Comparison of ENCODE assay signal across 11 mouse cellular contexts in the genomic region with DNA sequence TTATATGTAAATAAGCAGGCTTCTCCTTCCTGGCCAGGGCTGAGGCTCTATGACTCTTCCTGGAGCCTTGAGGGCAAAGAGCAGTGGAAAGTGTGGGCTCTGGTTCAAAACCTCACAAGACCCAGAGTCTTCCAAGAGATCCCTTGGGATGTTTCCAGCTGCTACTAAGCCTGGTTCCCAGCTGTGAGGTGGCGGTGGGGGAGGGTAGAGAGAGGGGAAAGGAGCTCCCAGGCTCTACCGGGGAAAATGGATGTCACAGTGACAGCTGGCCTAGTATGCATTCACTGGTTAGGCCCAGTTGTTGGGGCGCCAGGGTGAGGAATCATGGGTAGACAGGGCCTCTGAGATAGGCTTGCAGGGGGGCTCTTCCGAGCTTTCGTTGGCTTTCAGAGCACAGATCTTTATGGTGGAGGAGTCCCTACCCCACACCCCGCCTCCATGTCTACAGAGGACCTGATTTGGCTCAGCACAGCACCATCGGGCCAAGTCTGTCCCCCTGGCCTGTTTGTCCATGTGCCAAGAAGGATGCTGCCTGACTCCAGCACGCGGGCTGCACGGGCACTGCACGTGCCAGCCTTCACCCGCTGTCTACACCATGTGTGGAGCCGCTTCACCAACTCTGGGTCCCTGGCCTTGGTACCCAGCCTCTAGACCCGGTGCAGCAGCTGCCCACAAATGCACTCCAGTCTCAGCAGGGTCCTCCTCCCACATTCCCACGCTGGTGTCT. TPM values are rescaled to one million over a fixed set of nuclear protein-coding genes. Genes with fewer than 3 reads are reported as not detected.
A peak's percentile ranks its signal among the peaks of the same experiment; 100 is the strongest.
DNase-seq lines count a peak whose midpoint lies in the region; ATAC-seq and TF ChIP-seq lines count a peak whose summit lies in the region.
"Had no signal": no experiment of that assay in that cellular context is flagged by ENCODE, and none has a peak within 500 bp of the region (broad histone marks: within the 10 kb centered on the region; RNA-seq: fewer than 3 reads in every experiment).

No protein-coding gene starts in this region.

- H3K9ac ChIP-seq in midbrain, embryonic 13.5 days (replicated peaks) = no peak overlapping the region
- no peak overlapping the region for H3K9ac ChIP-seq in midbrain, embryonic 11.5 days (ENCODE audit: low read length)
- no peak overlapping the region for H3K9ac ChIP-seq in limb, embryonic 14.5 days (ENCODE audit: low read depth, low read length, severe bottlenecking)
- no peak overlapping the region for H3K9ac ChIP-seq in forebrain, embryonic 11.5 days (ENCODE audit: low read length)
- H3K9ac ChIP-seq: midbrain, embryonic 12.5 days had no signal

- H3K36me3 ChIP-seq in midbrain, embryonic 13.5 days = no peaks in the 10 kb centered on the region
- no peaks in the 10 kb centered on the region for H3K36me3 ChIP-seq in midbrain, embryonic 11.5 days (ENCODE audit: control insufficient read depth, insufficient read depth, low read length)
- H3K36me3 ChIP-seq in hindbrain, embryonic 10.5 days = no peaks in the 10 kb centered on the region
- H3K36me3 ChIP-seq in limb, embryonic 14.5 days (ENCODE audit: control insufficient read depth, insufficient read depth, low read length) = no peaks in the 10 kb centered on the region
- H3K36me3 ChIP-seq in forebrain, embryonic 11.5 days (ENCODE audit: control insufficient read depth, insufficient read depth, low read length) = no peaks in the 10 kb centered on the region
- H3K36me3 ChIP-seq: midbrain, embryonic 12.5 days had no signal

- no peak for TF ChIP-seq CTCF in gastrocnemius, adult 2 months (IDR thresholded peaks at IDR 0.05)

- peak; percentile 21 for DNase-seq in gastrocnemius, postnatal 25 days
- DNase-seq in gastrocnemius, adult 2 months = no peak
- DNase-seq in midbrain, embryonic 11.5 days (ENCODE audit: low spot score, missing footprints) = no peak
- DNase-seq in hindbrain, embryonic 10.5 days (ENCODE audit: low spot score) = no peak
- peak; percentile 66 for DNase-seq in limb, embryonic 14.5 days (ENCODE audit: low spot score)
- DNase-seq in T-cell, adult 2 months (ENCODE audit: low spot score) = no peak
- DNase-seq in forebrain, embryonic 11.5 days (ENCODE audit: low spot score) = no peak

- H3K4me2 ChIP-seq in midbrain, embryonic 13.5 days (replicated peaks) = no peak overlapping the region
- no peak overlapping the region for H3K4me2 ChIP-seq in midbrain, embryonic 11.5 days
- H3K4me2 ChIP-seq in limb, embryonic 14.5 days (replicated peaks; ENCODE audit: low read depth, low read length, severe bottlenecking) = no peak overlapping the region
- H3K4me2 ChIP-seq in forebrain, embryonic 11.5 days (ENCODE audit: low read depth, low read length, severe bottlenecking) = no peak overlapping the region
- H3K4me2 ChIP-seq: midbrain, embryonic 12.5 days had no signal

- peaks cover 7% of the 10 kb centered on the region; the same call in 1 of the 2 replicates for H3K27me3 ChIP-seq in midbrain, embryonic 13.5 days
- H3K27me3 ChIP-seq in midbrain, embryonic 11.5 days (ENCODE audit: control insufficient read depth, insufficient read depth, low read length) = no peaks in the 10 kb centered on the region
- H3K27me3 ChIP-seq in hindbrain, embryonic 10.5 days (ENCODE audit: insufficient read depth, poor library complexity, severe bottlenecking) = peaks cover 38% of the 10 kb centered on the region
- H3K27me3 ChIP-seq in limb, embryonic 14.5 days (ENCODE audit: control insufficient read depth, insufficient read depth, low read length) = no peaks in the 10 kb centered on the region
- H3K27me3 ChIP-seq in forebrain, embryonic 11.5 days (ENCODE audit: control insufficient read depth, insufficient read depth, low read length) = no peaks in the 10 kb centered on the region; the same call in 1 of the 2 replicates

- intact Hi-C loops in gastrocnemius, adult 2 months (cut with DNase I) = loop anchor here (5.0 kb wide), 1 partner anchor 214 kb away; no protein-coding TSS in a partner anchor

- H3K4me1 ChIP-seq in midbrain, embryonic 13.5 days (replicated peaks) = peaks cover 26% of the 10 kb centered on the region
- H3K4me1 ChIP-seq in midbrain, embryonic 11.5 days (ENCODE audit: control insufficient read depth, insufficient read depth, low read length) = peaks cover 2% of the 10 kb centered on the region; the same call in 1 of the 2 replicates
- peaks cover 50% of the 10 kb centered on the region for H3K4me1 ChIP-seq in hindbrain, embryonic 10.5 days (replicated peaks)
- H3K4me1 ChIP-seq in limb, embryonic 14.5 days (ENCODE audit: control insufficient read depth, insufficient read depth, low read length) = peaks cover 11% of the 10 kb centered on the region; the same call in 1 of the 2 replicates
- H3K4me1 ChIP-seq in forebrain, embryonic 11.5 days (replicated peaks; ENCODE audit: control insufficient read depth, insufficient read depth, low read length) = peaks cover 2% of the 10 kb centered on the region; the same call in 1 of the 2 replicates

- H3K9me3 ChIP-seq in midbrain, embryonic 13.5 days = no peaks in the 10 kb centered on the region
- H3K9me3 ChIP-seq in midbrain, embryonic 11.5 days (ENCODE audit: control insufficient read depth, low read length) = no peaks in the 10 kb centered on the region
- H3K9me3 ChIP-seq in hindbrain, embryonic 10.5 days = no peaks in the 10 kb centered on the region
- no peaks in the 10 kb centered on the region for H3K9me3 ChIP-seq in limb, embryonic 14.5 days (ENCODE audit: control insufficient read depth, low read length)
- no peaks in the 10 kb centered on the region for H3K9me3 ChIP-seq in forebrain, embryonic 11.5 days (ENCODE audit: control insufficient read depth, low read length)
- H3K9me3 ChIP-seq: midbrain, embryonic 12.5 days had no signal

- TF ChIP-seq POLR2A in limb, embryonic 14.5 days (IDR thresholded peaks at IDR 0.05; ENCODE audit: borderline replicate concordance, extremely low read depth, insufficient read depth, insufficient read length) = no peak

- H3K4me3 ChIP-seq in gastrocnemius, adult 2 months = no peak overlapping the region
- H3K4me3 ChIP-seq in midbrain, embryonic 13.5 days (replicated peaks) = no peak overlapping the region
- H3K4me3 ChIP-seq in midbrain, embryonic 11.5 days (ENCODE audit: low read depth, low read length) = no peak overlapping the region
- no peak overlapping the region for H3K4me3 ChIP-seq in hindbrain, embryonic 10.5 days
- H3K4me3 ChIP-seq in limb, embryonic 14.5 days (replicated peaks; ENCODE audit: low read length) = no peak overlapping the region
- H3K4me3 ChIP-seq in forebrain, embryonic 11.5 days (ENCODE audit: low read depth, low read length) = no peak overlapping the region
- H3K4me3 ChIP-seq: midbrain, embryonic 12.5 days had no signal

- no peak overlapping the region for H3K27ac ChIP-seq in gastrocnemius, adult 2 months
- H3K27ac ChIP-seq in midbrain, embryonic 13.5 days = peak overlapping the region; percentile 44; the same call in 1 of the 2 replicates
- no peak overlapping the region for H3K27ac ChIP-seq in midbrain, embryonic 11.5 days (ENCODE audit: low read depth, low read length)
- peak overlapping the region; percentile 57; the same call in 1 of the 2 replicates for H3K27ac ChIP-seq in hindbrain, embryonic 10.5 days
- H3K27ac ChIP-seq in limb, embryonic 14.5 days (replicated peaks; ENCODE audit: low read depth, low read length) = no peak overlapping the region
- H3K27ac ChIP-seq in forebrain, embryonic 11.5 days (ENCODE audit: low read depth, low read length) = no peak overlapping the region
- H3K27ac ChIP-seq: midbrain, embryonic 12.5 days; stomach, postnatal 0 days had no signal

- WGBS in midbrain, embryonic 13.5 days = 73% methylated on average over 15 of the region's 15 CpGs
- 73% methylated on average over 15 of the region's 15 CpGs for WGBS in midbrain, embryonic 11.5 days
- WGBS in hindbrain, embryonic 10.5 days = 76% methylated on average over 15 of the region's 15 CpGs
- 71% methylated on average over 14 of the region's 15 CpGs for WGBS in limb, embryonic 14.5 days
- 78% methylated on average over 15 of the region's 15 CpGs for WGBS in forebrain, embryonic 11.5 days

- no peak for ATAC-seq in midbrain, embryonic 13.5 days
- no peak for ATAC-seq in midbrain, embryonic 11.5 days (ENCODE audit: low FRiP score)
- peak; percentile 72 for ATAC-seq in limb, embryonic 14.5 days (ENCODE audit: low FRiP score, low read depth)
- no peak for ATAC-seq in forebrain, embryonic 11.5 days (replicated peaks; ENCODE audit: low FRiP score)
- ATAC-seq: intestine, embryonic 16.5 days had no signal

RNA-seq across cellular contexts. Expression of a gene that starts 24.2 kb away (rescaled TPM):
- total RNA-seq in gastrocnemius, postnatal 25 days (2021) = under 1 TPM; 0.16 to 0.26 TPM
- under 1 TPM; 0.20 to 0.23 TPM for total RNA-seq in gastrocnemius, adult 2 months (2021)
- 1.2 and 1.9 TPM in 2 replicates for polyA plus RNA-seq in midbrain, embryonic 13.5 days (2015; fragmentation: Nextera tagmentation; extraction: Ambion mirVana)
- 0.20 and 0.37 TPM in 2 replicates for polyA plus RNA-seq in midbrain, embryonic 11.5 days (2014; fragmentation: Nextera tagmentation; extraction: Ambion mirVana)
- polyA plus RNA-seq in hindbrain, embryonic 10.5 days (2016; fragmentation: Nextera tagmentation; extraction: Ambion mirVana) = 0.46 and 0.75 TPM in 2 replicates
- polyA plus RNA-seq in limb, embryonic 14.5 days (2012; rRNA removed) = 1.9 and 2.4 TPM in 2 replicates
- 0.82 and 0.91 TPM in 2 replicates for polyA plus RNA-seq in limb, embryonic 14.5 days (2014; fragmentation: Nextera tagmentation; extraction: Ambion mirVana)
- polyA plus RNA-seq in forebrain, embryonic 11.5 days (2014; fragmentation: Nextera tagmentation; extraction: Ambion mirVana) = 0.25 and 0.28 TPM in 2 replicates

RNA-seq across cellular contexts. Expression of a gene that starts 49.0 kb away (rescaled TPM):
- under 1 TPM; 0.43 to 0.61 TPM for total RNA-seq in gastrocnemius, postnatal 25 days (2021)
- under 1 TPM; 0.13 to 0.31 TPM for total RNA-seq in gastrocnemius, adult 2 months (2021)
- polyA plus RNA-seq in midbrain, embryonic 13.5 days (2015; fragmentation: Nextera tagmentation; extraction: Ambion mirVana) = 13.8 and 17.2 TPM in 2 replicates
- 14.2 and 14.6 TPM in 2 replicates for polyA plus RNA-seq in midbrain, embryonic 11.5 days (2014; fragmentation: Nextera tagmentation; extraction: Ambion mirVana)
- 28.7 and 51.6 TPM in 2 replicates for polyA plus RNA-seq in hindbrain, embryonic 10.5 days (2016; fragmentation: Nextera tagmentation; extraction: Ambion mirVana)
- polyA plus RNA-seq in limb, embryonic 14.5 days (2012; rRNA removed) = 52.7 and 74.9 TPM in 2 replicates
- 30.4 and 32.3 TPM in 2 replicates for polyA plus RNA-seq in limb, embryonic 14.5 days (2014; fragmentation: Nextera tagmentation; extraction: Ambion mirVana)
- 10.5 and 11.5 TPM in 2 replicates for polyA plus RNA-seq in forebrain, embryonic 11.5 days (2014; fragmentation: Nextera tagmentation; extraction: Ambion mirVana)

Comparison
In these comparisons a context has a peak if more than half of its experiments do, and no peak if none do; other contexts are left out.
1. DNase-seq: peak in gastrocnemius, postnatal 25 days (single experiment) and limb, embryonic 14.5 days (single experiment); none in gastrocnemius, adult 2 months (single experiment), midbrain, embryonic 11.5 days (single experiment), hindbrain, embryonic 10.5 days (single experiment), T-cell, adult 2 months (single experiment) and forebrain, embryonic 11.5 days (single experiment).
2. H3K27ac ChIP-seq: peak in midbrain, embryonic 13.5 days (single experiment) and hindbrain, embryonic 10.5 days (single experiment); none in gastrocnemius, adult 2 months (single experiment), midbrain, embryonic 11.5 days (single experiment), limb, embryonic 14.5 days (single experiment) and forebrain, embryonic 11.5 days (single experiment).